Comparison of ENCODE assay signal across 8 mouse cellular contexts in the genomic region with DNA sequence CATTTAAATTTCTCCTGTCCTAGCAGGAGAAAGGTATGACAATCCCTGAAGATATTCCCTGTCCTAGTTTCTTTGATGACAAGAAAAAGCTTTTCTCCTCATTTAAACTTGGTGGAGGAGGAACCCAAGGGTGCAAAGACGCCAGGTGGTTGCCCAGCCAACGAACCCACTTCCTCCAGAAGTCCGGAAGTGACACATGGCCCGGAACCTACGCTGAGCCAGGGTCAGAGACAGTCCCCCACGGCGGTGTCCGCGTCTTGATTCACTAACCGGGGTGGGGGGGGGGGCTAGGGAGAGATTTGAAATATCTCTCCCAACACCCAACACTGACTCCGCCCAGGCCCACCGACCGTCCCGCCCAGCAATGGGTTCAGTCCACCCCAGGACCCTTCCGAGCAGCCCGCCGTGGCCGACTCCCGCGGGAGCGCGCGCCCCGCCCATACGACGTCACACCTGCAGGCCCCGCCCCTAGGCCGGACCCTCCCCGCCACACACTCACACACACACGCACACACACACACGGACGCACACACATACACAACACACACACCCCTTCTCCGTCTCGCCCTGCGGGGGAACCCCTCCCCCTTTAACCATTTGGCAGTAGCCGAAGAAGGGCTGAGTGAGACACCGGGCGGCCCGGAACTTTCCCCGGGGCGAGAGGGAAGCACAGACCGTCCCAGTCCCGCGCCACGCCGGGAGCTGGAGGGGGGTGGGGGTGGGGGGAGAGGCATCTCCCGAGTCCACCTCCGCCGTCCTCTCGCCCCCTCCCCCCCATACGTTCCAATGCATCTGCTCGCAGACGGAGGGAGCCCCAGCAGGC. TPM values are rescaled to one million over a fixed set of nuclear protein-coding genes. Genes with fewer than 3 reads are reported as not detected.
DNase-seq lines count a peak whose midpoint lies in the region; ATAC-seq and TF ChIP-seq lines count a peak whose summit lies in the region.

No protein-coding gene starts in this region.

- peak; percentile 90 for DNase-seq in MN1 (ENCODE audit: low spot score)
- peak; percentile 89 for DNase-seq in cerebellum, adult 8-10 months
- DNase-seq in forelimb bud, embryonic 11.5 days (ENCODE audit: low read depth, low spot score), result peak; percentile 81
- peak; percentile 80 for DNase-seq in layer of hippocampus, adult 9-10 months (ENCODE audit: low spot score)
- DNase-seq in thymus, adult 2 months, result peak; percentile 90

- no peak for TF ChIP-seq CTCF in olfactory bulb, adult 2 months (IDR thresholded peaks at IDR 0.05; ENCODE audit: insufficient read depth, low read depth, low read length)
- TF ChIP-seq CTCF in thymus, adult 2 months (IDR thresholded peaks at IDR 0.05; ENCODE audit: borderline replicate concordance, control insufficient read depth, extremely low read depth, insufficient read depth, low read length, poor library complexity), result no peak

- peak overlapping the region; percentile 87 for H3K27ac ChIP-seq in lung, embryonic 15.5 days
- peak overlapping the region; percentile 27; the same call in 1 of the 2 replicates for H3K27ac ChIP-seq in olfactory bulb, adult 2 months (ENCODE audit: insufficient read depth, low read depth, low read length)
- H3K27ac ChIP-seq in thymus, adult 2 months (ENCODE audit: control insufficient read depth, insufficient read depth, low read length), result peak overlapping the region; percentile 74

- no peaks in the 10 kb centered on the region for H3K27me3 ChIP-seq in lung, embryonic 15.5 days
- no peaks in the 10 kb centered on the region for H3K27me3 ChIP-seq in thymus, adult 2 months (ENCODE audit: control insufficient read depth, insufficient read depth, low read length)

- peak overlapping the region; percentile 98 for H3K4me3 ChIP-seq in lung, embryonic 15.5 days
- H3K4me3 ChIP-seq in olfactory bulb, adult 2 months (ENCODE audit: insufficient read depth, low read depth, low read length), result peak overlapping the region; percentile 80
- H3K4me3 ChIP-seq in thymus, adult 2 months (ENCODE audit: control insufficient read depth, insufficient read depth, low read length), result peak overlapping the region; percentile 95

- H3K9me3 ChIP-seq in lung, embryonic 15.5 days, result no peaks in the 10 kb centered on the region

- H3K4me1 ChIP-seq in lung, embryonic 15.5 days, result peaks cover 13% of the 10 kb centered on the region
- H3K4me1 ChIP-seq in olfactory bulb, adult 2 months (ENCODE audit: control insufficient read depth, insufficient read depth, low read length), result no peaks in the 10 kb centered on the region
- no peaks in the 10 kb centered on the region for H3K4me1 ChIP-seq in thymus, adult 2 months (replicated peaks; ENCODE audit: control insufficient read depth, insufficient read depth, low read length)

- peak; percentile 70 to 78 for ATAC-seq in hematopoietic stem cell, adult 5-6 weeks (replicated peaks in 1 of 2; ENCODE audit: insufficient read depth in 1 of 2, low FRiP score in 2 of 2, low TSS enrichment in 1 of 2, low read depth in 1 of 2, poor library complexity in 2 of 2, severe bottlenecking in 2 of 2)
- peak; percentile 60 for ATAC-seq in lung, embryonic 15.5 days (ENCODE audit: borderline replicate concordance, extremely low read depth, low FRiP score, low TSS enrichment)

- 0% methylated on average over 49 of the region's 53 CpGs for WGBS in lung, embryonic 15.5 days
- WGBS in olfactory bulb, adult 2 months, result under 1% methylated on average over 53 of the region's 53 CpGs
- WGBS in thymus, adult 2 months, result 0% methylated on average over 53 of the region's 53 CpGs

- peak; percentile 36; the same call in 1 of the 2 replicates for TF ChIP-seq POLR2A in olfactory bulb, adult 2 months (IDR thresholded peaks at IDR 0.05; ENCODE audit: insufficient read depth, low read depth, low read length)
- TF ChIP-seq POLR2A in thymus, adult 2 months (IDR thresholded peaks at IDR 0.05; ENCODE audit: control insufficient read depth, extremely low read depth, insufficient read depth, low read length, poor library complexity), result 0 out of 2 replicates have a peak, but pooled peaks have one; percentile 16

- H3K36me3 ChIP-seq in lung, embryonic 15.5 days, result peaks cover 6% of the 10 kb centered on the region; the same call in 1 of the 2 replicates
- peaks cover 6% of the 10 kb centered on the region; the same call in 1 of the 2 replicates for H3K36me3 ChIP-seq in thymus, adult 2 months (ENCODE audit: control insufficient read depth, insufficient read depth, low read length)

- H3K9ac ChIP-seq in lung, embryonic 15.5 days, result peak overlapping the region; percentile 62

- H3K4me2 ChIP-seq in lung, embryonic 15.5 days, result peak overlapping the region; percentile 71

RNA-seq across cellular contexts. Expression of a gene that starts 1.8 kb away (rescaled TPM):
- total RNA-seq in hematopoietic stem cell, adult 5-6 weeks (2017), result 89.2 and 90.7 TPM in 2 replicates
- 13.6 and 13.7 TPM in 2 replicates for polyA plus RNA-seq in lung, embryonic 15.5 days (2015; fragmentation: Nextera tagmentation; extraction: Ambion mirVana)
- not detected in 2 replicates for polyA plus RNA-seq in olfactory bulb, adult 2 months (2012; ENCODE audit: insufficient read depth, insufficient read length, low replicate concordance, missing spikeins)
- 4.2 and 5.4 TPM in 2 replicates for polyA plus RNA-seq in thymus, adult 2 months (2012; rRNA removed)

RNA-seq across cellular contexts. Expression of a gene that starts 40.2 kb away (rescaled TPM):
- total RNA-seq in hematopoietic stem cell, adult 5-6 weeks (2017), result 37.6 and 41.6 TPM in 2 replicates
- 25.0 and 25.1 TPM in 2 replicates for polyA plus RNA-seq in lung, embryonic 15.5 days (2015; fragmentation: Nextera tagmentation; extraction: Ambion mirVana)
- polyA plus RNA-seq in olfactory bulb, adult 2 months (2012; ENCODE audit: insufficient read depth, insufficient read length, low replicate concordance, missing spikeins), result not detected in 2 replicates
- 31.0 and 36.3 TPM in 2 replicates for polyA plus RNA-seq in thymus, adult 2 months (2012; rRNA removed)

Comparison
In these comparisons a context has a peak if more than half of its experiments do, and no peak if none do; other contexts are left out.
1. Peak in every context shown above with its lines: DNase-seq, ATAC-seq, H3K4me3 ChIP-seq and H3K27ac ChIP-seq.
2. H3K27ac ChIP-seq: peak in every context shown above with its lines; median percentile 87 in lung, embryonic 15.5 days; 74 in thymus, adult 2 months; 27 in olfactory bulb, adult 2 months.